Mouse (Mus musculus) gastrocnemius, postnatal 14 days (tissue): Measurements from ENCODE around the gene Bdkrb1. TPM values are rescaled to one million over a fixed set of nuclear protein-coding genes. Genes with fewer than 3 reads are reported as not detected.

ENCODE experiments used
- DNase-seq: peaks from one replicate; pipeline ENCODE4 v3.0.0; 2021; ENCODE audit warnings: mixed read lengths
- intact Hi-C: fragments of 180-260 bp; cut with DNase I; formaldehyde crosslinking; loops from one replicate; pipeline ENCODE4 v1.15.1; 2025; ENCODE audit warnings: low total_unique reads
- total RNA-seq, 2 experiments: library from RNA; stranded (reverse); gene quantifications; 2 replicates each; pipeline ENCODE4 v1.2.3; 2021

The Bdkrb1 gene
- total RNA-seq, 2 experiments from 2014 or later: not detected

GRCm38 (mm10) chr12:105592361-105592761, 10.5 kb upstream of the Bdkrb1 start:
- intact Hi-C loops: no loop called here
- DNase-seq: no peak

GRCm38 (mm10) chr12:105593471-105593870, 9.4 kb upstream of the Bdkrb1 start:
- intact Hi-C loops: no loop called here
- DNase-seq: no peak

- no peak for DNase-seq
- intact Hi-C loops: no loop called here
Measured at GRCm38 (mm10) chr12:105597135-105597534, 5.8 kb upstream of the Bdkrb1 start.

GRCm38 (mm10) chr12:105598503-105598902, 4.4 kb upstream of the Bdkrb1 start:
- DNase-seq: no peak
- intact Hi-C loops: no loop called here

- DNase-seq: no peak
- intact Hi-C loops: no loop called here
Measured at GRCm38 (mm10) chr12:105599098-105599497, 3.8 kb upstream of the Bdkrb1 start.

GRCm38 (mm10) chr12:105601586-105601985, 1.3 kb upstream of the Bdkrb1 start:
- intact Hi-C loops: no loop called here
- DNase-seq: no peak

- no peak for DNase-seq
- intact Hi-C loops: no loop called here
Measured at GRCm38 (mm10) chr12:105603904-105604303, 1.0 kb downstream of the Bdkrb1 start.

GRCm38 (mm10) chr12:105605212-105605611, 2.3 kb downstream of the Bdkrb1 start:
- no peak for DNase-seq
- intact Hi-C loops: no loop called here

- intact Hi-C loops: no loop called here
Measured at GRCm38 (mm10) chr12:105606881-105607280, 4.0 kb downstream of the Bdkrb1 start.

GRCm38 (mm10) chr12:105611045-105611444, 8.2 kb downstream of the Bdkrb1 start:
- intact Hi-C loops: no loop called here
- DNase-seq: no peak

More at GRCm38 (mm10) chr12:105606881-105607280, 4.0 kb downstream of the Bdkrb1 start:
- DNase-seq: no peak

GRCm38 (mm10) chr12:105611748-105612147, 8.9 kb downstream of the Bdkrb1 start:
- intact Hi-C loops: no loop called here
- peak; percentile 44 for DNase-seq

- intact Hi-C loops: no loop called here
- no peak for DNase-seq
Measured at GRCm38 (mm10) chr12:105613559-105613958, 10.7 kb downstream of the Bdkrb1 start.

GRCm38 (mm10) chr12:105622048-105622447, 19.2 kb downstream of the Bdkrb1 start:
- intact Hi-C loops: no loop called here
- no peak for DNase-seq

GRCm38 (mm10) chr12:105622981-105623539, 20.2 kb downstream of the Bdkrb1 start:
- DNase-seq: no peak
- intact Hi-C loops: no loop called here

GRCm38 (mm10) chr12:105625798-105626197, 22.9 kb downstream of the Bdkrb1 start:
- no peak for DNase-seq
- intact Hi-C loops: no loop called here

GRCm38 (mm10) chr12:105634374-105635067, 31.6 kb downstream of the Bdkrb1 start:
- intact Hi-C loops: loop anchor here (10.0 kb wide), 1 partner anchor 90 kb away; no protein-coding TSS in a partner anchor
- no peak for DNase-seq

GRCm38 (mm10) chr12:105636551-105636950, 33.7 kb downstream of the Bdkrb1 start:
- intact Hi-C loops: loop anchor here (10.0 kb wide), 1 partner anchor 88 kb away; no protein-coding TSS in a partner anchor
- no peak for DNase-seq

GRCm38 (mm10) chr12:105637554-105637953, 34.7 kb downstream of the Bdkrb1 start:
- intact Hi-C loops: loop anchor here (10.0 kb wide), 1 partner anchor 87 kb away; no protein-coding TSS in a partner anchor
- DNase-seq: no peak

- intact Hi-C loops: no loop called here
- no peak for DNase-seq
Measured at GRCm38 (mm10) chr12:105642770-105643321, 40.0 kb downstream of the Bdkrb1 start.
